ENCODE assay signal across 20 mouse cellular contexts in the genomic region with DNA sequence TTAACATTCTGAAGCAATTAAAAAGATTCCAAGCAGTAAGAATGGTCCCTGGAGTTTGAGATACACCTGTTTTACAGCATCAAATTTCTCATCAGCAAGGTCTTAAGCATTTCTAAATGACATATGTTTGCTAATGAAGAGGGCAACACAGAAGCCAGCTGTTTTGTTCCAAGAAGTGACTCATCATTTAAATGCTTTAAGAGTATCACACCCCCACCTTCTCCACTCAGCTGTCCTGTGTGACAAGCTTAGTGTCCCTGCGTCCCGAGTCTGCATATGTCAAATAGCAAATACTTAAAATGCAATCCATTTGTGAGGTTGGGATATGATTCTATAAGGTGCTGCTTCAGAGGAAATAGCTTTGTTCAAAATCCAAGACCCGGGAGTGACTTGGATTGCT.
DNase-seq lines count a peak whose midpoint lies in the region; ATAC-seq and TF ChIP-seq lines count a peak whose summit lies in the region.
"Had no signal": no experiment of that assay in that cellular context is flagged by ENCODE, and none has a peak within 500 bp of the region (broad histone marks: within the 10 kb centered on the region; RNA-seq: fewer than 3 reads in every experiment).

No protein-coding gene starts in this region.

- no peaks in the 10 kb centered on the region for H3K36me3 ChIP-seq in hindbrain, postnatal 0 days (ENCODE audit: insufficient read depth, low read length)
- H3K36me3 ChIP-seq in hindbrain, embryonic 14.5 days (replicated peaks; ENCODE audit: control insufficient read depth, insufficient read depth), result no peaks in the 10 kb centered on the region
- H3K36me3 ChIP-seq in intestine, postnatal 0 days (ENCODE audit: control insufficient read depth, insufficient read depth), result no peaks in the 10 kb centered on the region
- H3K36me3 ChIP-seq: embryonic facial prominence, embryonic 12.5 days; forebrain, embryonic 12.5 days; forebrain, embryonic 15.5 days; hindbrain, embryonic 12.5 days had no signal

- no peak for TF ChIP-seq POLR2A in brain, embryonic 14.5 days (IDR thresholded peaks at IDR 0.05; ENCODE audit: borderline replicate concordance, extremely low read depth, insufficient read depth, insufficient read length, poor library complexity, severe bottlenecking)

- H3K4me2 ChIP-seq in hindbrain, postnatal 0 days (ENCODE audit: low read depth, low read length), result no peak overlapping the region
- H3K4me2 ChIP-seq in hindbrain, embryonic 14.5 days (replicated peaks), result no peak overlapping the region
- H3K4me2 ChIP-seq in intestine, postnatal 0 days (replicated peaks; ENCODE audit: low read depth), result no peak overlapping the region
- H3K4me2 ChIP-seq: embryonic facial prominence, embryonic 12.5 days; forebrain, embryonic 12.5 days; forebrain, embryonic 15.5 days; heart, embryonic 11.5 days; hindbrain, embryonic 12.5 days had no signal

- no peaks in the 10 kb centered on the region for H3K9me3 ChIP-seq in hindbrain, postnatal 0 days (ENCODE audit: low read length)
- no peaks in the 10 kb centered on the region for H3K9me3 ChIP-seq in hindbrain, embryonic 14.5 days (ENCODE audit: control insufficient read depth, low read length)
- no peaks in the 10 kb centered on the region for H3K9me3 ChIP-seq in intestine, postnatal 0 days (ENCODE audit: control insufficient read depth)
- H3K9me3 ChIP-seq: embryonic facial prominence, embryonic 12.5 days; forebrain, embryonic 12.5 days; forebrain, embryonic 15.5 days; hindbrain, embryonic 12.5 days had no signal

- H3K4me1 ChIP-seq in hindbrain, postnatal 0 days (ENCODE audit: insufficient read depth, low read length), result no peaks in the 10 kb centered on the region
- no peaks in the 10 kb centered on the region for H3K4me1 ChIP-seq in hindbrain, embryonic 14.5 days (replicated peaks; ENCODE audit: control insufficient read depth, insufficient read depth, low read length)
- H3K4me1 ChIP-seq in intestine, postnatal 0 days (replicated peaks; ENCODE audit: control insufficient read depth, insufficient read depth, low read length), result no peaks in the 10 kb centered on the region
- H3K4me1 ChIP-seq: embryonic facial prominence, embryonic 12.5 days; forebrain, embryonic 12.5 days; forebrain, embryonic 15.5 days; hindbrain, embryonic 12.5 days had no signal

- no peak overlapping the region for H3K9ac ChIP-seq in hindbrain, postnatal 0 days (replicated peaks; ENCODE audit: low read length)
- no peak overlapping the region for H3K9ac ChIP-seq in hindbrain, embryonic 14.5 days
- no peak overlapping the region for H3K9ac ChIP-seq in intestine, postnatal 0 days (ENCODE audit: low read depth, low read length)
- H3K9ac ChIP-seq: embryonic facial prominence, embryonic 12.5 days; forebrain, embryonic 12.5 days; forebrain, embryonic 15.5 days; hindbrain, embryonic 12.5 days had no signal

- ATAC-seq in hindbrain, postnatal 0 days, result 0 out of 2 replicates have a peak, but pooled peaks have one; percentile 35
- ATAC-seq in hindbrain, embryonic 14.5 days (ENCODE audit: low FRiP score), result no peak
- ATAC-seq in intestine, postnatal 0 days, result no peak
- ATAC-seq: CD4-positive, CD25-positive, alpha-beta regulatory T cell, adult 4 months; forebrain, embryonic 15.5 days had no signal

- no peak overlapping the region for H3K4me3 ChIP-seq in hindbrain, postnatal 0 days (ENCODE audit: low read length)
- H3K4me3 ChIP-seq in hindbrain, embryonic 14.5 days (replicated peaks; ENCODE audit: low read length), result no peak overlapping the region
- H3K4me3 ChIP-seq in intestine, postnatal 0 days (ENCODE audit: low read depth, low read length), result no peak overlapping the region
- H3K4me3 ChIP-seq: embryonic facial prominence, embryonic 12.5 days; erythroblast, embryonic 14.5 days; forebrain, embryonic 12.5 days; forebrain, embryonic 15.5 days; gastrocnemius, adult 2 months; hindbrain, embryonic 12.5 days had no signal

- 57% methylated on average over 3 of the region's 3 CpGs for WGBS in hindbrain, postnatal 0 days
- 64% methylated on average over 3 of the region's 3 CpGs for WGBS in hindbrain, embryonic 14.5 days
- 77% methylated on average over 3 of the region's 3 CpGs for WGBS in intestine, postnatal 0 days

- no peaks in the 10 kb centered on the region for H3K27me3 ChIP-seq in hindbrain, postnatal 0 days (ENCODE audit: insufficient read depth, low read length)
- no peaks in the 10 kb centered on the region for H3K27me3 ChIP-seq in hindbrain, embryonic 14.5 days (ENCODE audit: control insufficient read depth, insufficient read depth, low read length)
- H3K27me3 ChIP-seq in intestine, postnatal 0 days (replicated peaks; ENCODE audit: control insufficient read depth, insufficient read depth, low read length), result no peaks in the 10 kb centered on the region
- H3K27me3 ChIP-seq: embryonic facial prominence, embryonic 12.5 days; forebrain, embryonic 12.5 days; forebrain, embryonic 15.5 days; hindbrain, embryonic 12.5 days had no signal

- H3K27ac ChIP-seq in hindbrain, postnatal 0 days, result no peak overlapping the region
- no peak overlapping the region for H3K27ac ChIP-seq in hindbrain, embryonic 14.5 days
- H3K27ac ChIP-seq in intestine, postnatal 0 days (ENCODE audit: low read depth, low read length), result no peak overlapping the region
- H3K27ac ChIP-seq: embryonic facial prominence, embryonic 12.5 days; forebrain, embryonic 12.5 days; forebrain, embryonic 15.5 days; gastrocnemius, adult 2 months; hindbrain, embryonic 12.5 days had no signal

- no peak for TF ChIP-seq CTCF in hindbrain, postnatal 0 days (IDR thresholded peaks at IDR 0.05; ENCODE audit: low read depth)
- no peak for TF ChIP-seq CTCF in brain, embryonic 14.5 days (IDR thresholded peaks at IDR 0.05; ENCODE audit: borderline replicate concordance, extremely low read depth, insufficient read depth, insufficient read length)
- TF ChIP-seq CTCF in intestine, postnatal 0 days (IDR thresholded peaks at IDR 0.05; ENCODE audit: low read depth), result no peak

- DNase-seq in hindbrain, postnatal 0 days (ENCODE audit: low spot score), result peak; percentile 6
- DNase-seq in hindbrain, embryonic 14.5 days (ENCODE audit: low spot score), result no peak
- DNase-seq in brain, adult 2 months (ENCODE audit: low read depth, low spot score), result peak; percentile 26
- DNase-seq in brain, embryonic 14.5 days (ENCODE audit: low read depth), result peak; percentile 15
- no peak for DNase-seq in right cerebral cortex, postnatal 25 days
- DNase-seq: adrenal gland, adult 2 months; adrenal gland, postnatal 14 days; cerebellum, adult 18-20 months; cerebellum, adult 9-10 months; gastrocnemius, adult 2 months; gastrocnemius, postnatal 14 days; heart, adult 11 months had no signal

Comparison
In these comparisons a context has a peak if more than half of its experiments do, and no peak if none do; other contexts are left out.
1. DNase-seq: peak in hindbrain, postnatal 0 days (single experiment), brain, adult 2 months (single experiment) and brain, embryonic 14.5 days (single experiment); none in hindbrain, embryonic 14.5 days (single experiment) and right cerebral cortex, postnatal 25 days (single experiment).